Mouse (Mus musculus) heart, embryonic 15.5 days (tissue): ENCODE measurements around the gene Apol8. TPM values are rescaled to one million over a fixed set of nuclear protein-coding genes. Genes with fewer than 3 reads are reported as not detected.
"Not testable (repeated sequence)": the region's sequence is repeated elsewhere in the genome, so short reads cannot be mapped to it uniquely, and the experiment has no call there.

Source experiments
- ATAC-seq: fragments of 200-750 bp; cut with Nextera tagmentation; replicated peaks from 2 replicates; pipeline ENCODE4 v1.8.0; 2017; ENCODE audit warnings: low read depth, moderate TSS enrichment; ENCODE audit not compliant: insufficient number of reproducible peaks, insufficient read depth, low FRiP score
- H3K27ac ChIP-seq: fragments of 300-500 bp; sonication (generic); 2 replicates; pipeline ENCODE4 v1.5.1; 2015; ENCODE audit warnings: mild to moderate bottlenecking, inconsistent platforms
- H3K27me3 ChIP-seq: fragments of 300-500 bp; sonication (generic); 2 replicates; pipeline ENCODE4 v1.6.1; 2015; ENCODE audit warnings: inconsistent platforms
- H3K36me3 ChIP-seq: fragments of 300-500 bp; sonication (generic); 2 replicates; pipeline ENCODE4 v1.6.1; 2015; ENCODE audit warnings: mild to moderate bottlenecking, inconsistent platforms
- H3K4me1 ChIP-seq: fragments of 300-500 bp; sonication (generic); replicated peaks from 2 replicates; pipeline ENCODE4 v1.6.1; 2015; ENCODE audit warnings: inconsistent platforms
- H3K4me2 ChIP-seq: fragments of 300-500 bp; sonication (generic); 2 replicates; pipeline ENCODE4 v1.6.1; 2015; ENCODE audit warnings: inconsistent platforms, mild to moderate bottlenecking, moderate library complexity
- H3K4me3 ChIP-seq: fragments of 300-500 bp; sonication (generic); 2 replicates; pipeline ENCODE4 v1.5.1; 2015; ENCODE audit warnings: mild to moderate bottlenecking, inconsistent platforms
- H3K9ac ChIP-seq: fragments of 300-500 bp; sonication (generic); 2 replicates; pipeline ENCODE4 v1.6.1; 2015; ENCODE audit warnings: mild to moderate bottlenecking, inconsistent platforms
- H3K9me3 ChIP-seq: fragments of 300-500 bp; sonication (generic); replicated peaks from 2 replicates; pipeline ENCODE4 v1.6.1; 2016; ENCODE audit warnings: inconsistent platforms
- WGBS: fragments of 180-500 bp; shearing (Covaris S2); methylation state at CpG from one replicate; pipeline ENCODE4 v1.1.7; 2015; ENCODE audit warnings: mixed read lengths; 5-methylcytosine and 5-hydroxymethylcytosine counted together
- polyA plus RNA-seq: library from polyadenylated mRNA; unstranded; fragments of >200 nt; fragmentation: Nextera tagmentation; extraction: Ambion mirVana; gene quantifications from 2 replicates; pipeline ENCODE4 v1.2.1, GENCODE M21; 2015

Apol8 gene
- polyA plus RNA-seq, 1 experiment from 2014 or later, result not detected

GRCm38 (mm10) chr15:77749717-77750116 is 7.1 kb downstream of the Apol8 start:
- no peak overlapping the region for H3K27ac ChIP-seq
- H3K4me2 ChIP-seq, result no peak overlapping the region
- H3K4me3 ChIP-seq, result no peak overlapping the region
- ATAC-seq, result no peak
- H3K9ac ChIP-seq, result no peak overlapping the region
- H3K9me3 ChIP-seq, result no peaks in the 10 kb centered on the region
- no peaks in the 10 kb centered on the region for H3K27me3 ChIP-seq
- WGBS, result 91% methylated on average over 10 of the region's 10 CpGs
- no peaks in the 10 kb centered on the region for H3K4me1 ChIP-seq
- no peaks in the 10 kb centered on the region for H3K36me3 ChIP-seq

GRCm38 (mm10) chr15:77748414-77748813 is 8.4 kb downstream of the Apol8 start:
- WGBS, result 49% methylated on average over 3 of the region's 3 CpGs

GRCm38 (mm10) chr15:77746326-77746725 is 10.5 kb downstream of the Apol8 start:
- ATAC-seq, result no peak
- Histone ChIP-seq H3K4me1 (no peaks in the 10 kb centered on the region), H3K4me2 (no peak overlapping the region), H3K27me3 (no peaks in the 10 kb centered on the region), H3K9me3 (no peaks in the 10 kb centered on the region), H3K36me3 (no peaks in the 10 kb centered on the region), H3K4me3 (no peak overlapping the region), H3K27ac (no peak overlapping the region), H3K9ac (no peak overlapping the region)
- WGBS, result 93% methylated on average over 1 of the region's 1 CpGs

More at GRCm38 (mm10) chr15:77748414-77748813, 8.4 kb downstream of the Apol8 start:
- H3K4me1 ChIP-seq, result no peaks in the 10 kb centered on the region
- no peak overlapping the region for H3K4me3 ChIP-seq
- H3K27ac ChIP-seq, result no peak overlapping the region
- no peaks in the 10 kb centered on the region for H3K9me3 ChIP-seq
- H3K4me2 ChIP-seq, result no peak overlapping the region
- ATAC-seq, result no peak
- H3K36me3 ChIP-seq, result no peaks in the 10 kb centered on the region
- H3K9ac ChIP-seq, result no peak overlapping the region
- H3K27me3 ChIP-seq, result no peaks in the 10 kb centered on the region

GRCm38 (mm10) chr15:77745081-77745480 is 11.7 kb downstream of the Apol8 start:
- Histone ChIP-seq H3K9ac (no peak overlapping the region), H3K36me3 (no peaks in the 10 kb centered on the region), H3K9me3 (no peaks in the 10 kb centered on the region), H3K4me2 (no peak overlapping the region), H3K27ac (no peak overlapping the region), H3K27me3 (no peaks in the 10 kb centered on the region), H3K4me1 (no peaks in the 10 kb centered on the region), H3K4me3 (no peak overlapping the region)
- no peak for ATAC-seq

DNA sequence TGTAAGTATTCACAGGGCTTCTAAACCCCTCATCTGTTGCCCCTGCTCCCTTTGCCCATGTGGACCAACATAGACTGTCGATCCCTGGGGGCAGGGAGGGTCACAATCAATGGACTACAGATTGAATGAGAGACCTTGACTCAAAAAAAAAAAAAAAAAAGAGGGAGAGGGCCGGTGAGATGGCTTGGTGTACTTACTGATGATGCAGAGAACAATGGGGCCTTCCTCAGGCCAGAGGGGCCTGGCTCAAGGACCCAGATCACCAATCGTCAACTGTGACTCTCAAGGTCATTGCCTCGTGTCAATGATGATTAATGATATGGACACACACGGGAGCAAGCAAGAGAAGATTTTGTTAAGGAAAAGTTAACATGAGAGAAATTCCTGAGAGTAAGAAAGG is 12.2 kb downstream of the Apol8 start:
- Histone ChIP-seq H3K27ac (no peak overlapping the region), H3K4me1 (no peaks in the 10 kb centered on the region), H3K9me3 (no peaks in the 10 kb centered on the region), H3K9ac (no peak overlapping the region), H3K27me3 (no peaks in the 10 kb centered on the region), H3K4me3 (no peak overlapping the region), H3K36me3 (no peaks in the 10 kb centered on the region), H3K4me2 (no peak overlapping the region)
- no peak for ATAC-seq
- 36% methylated on average over 5 of the region's 5 CpGs for WGBS

- WGBS, result 72% methylated on average over 6 of the region's 6 CpGs
- not testable (repeated sequence) for ATAC-seq, H3K4me1 ChIP-seq
Measured at GRCm38 (mm10) chr15:77741556-77741955, 15.2 kb downstream of the Apol8 start.

GRCm38 (mm10) chr15:77740511-77741297 is 16.1 kb downstream of the Apol8 start:
- Histone ChIP-seq H3K27me3 (peaks cover 5% of the 10 kb centered on the region; the same call in 1 of the 2 replicates), H3K4me2 (no peak overlapping the region), H3K9me3 (no peaks in the 10 kb centered on the region), H3K36me3 (no peaks in the 10 kb centered on the region), H3K9ac (no peak overlapping the region), H3K27ac (no peak overlapping the region), H3K4me1 (no peaks in the 10 kb centered on the region), H3K4me3 (no peak overlapping the region)
- WGBS, result 73% methylated on average over 9 of the region's 9 CpGs
- ATAC-seq, result no peak

More at GRCm38 (mm10) chr15:77741556-77741955, 15.2 kb downstream of the Apol8 start:
- not testable (repeated sequence) for H3K4me3 ChIP-seq, H3K9ac ChIP-seq, H3K36me3 ChIP-seq, H3K9me3 ChIP-seq, H3K4me2 ChIP-seq, H3K27me3 ChIP-seq, H3K27ac ChIP-seq

DNA sequence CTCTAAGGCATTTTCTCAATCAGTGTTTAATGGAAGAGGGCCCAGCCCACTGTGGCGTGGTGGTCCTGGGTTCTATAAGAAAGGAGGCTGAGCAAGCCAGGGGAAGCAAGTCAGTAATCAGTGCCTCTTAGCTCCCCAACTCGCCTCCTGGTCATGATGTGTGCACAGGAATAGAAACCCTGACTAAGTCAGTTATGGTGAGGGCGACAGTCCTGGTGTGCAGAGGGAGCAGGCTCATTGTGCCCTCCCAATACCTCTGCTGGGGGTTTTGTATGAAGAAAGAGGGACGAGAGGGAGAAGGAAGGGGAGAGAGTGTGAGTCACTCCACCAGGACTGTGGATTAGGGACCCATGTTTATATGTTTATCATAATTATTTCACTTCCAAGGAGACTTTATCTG is 22.9 kb downstream of the Apol8 start:
- not testable (repeated sequence) for H3K9me3 ChIP-seq, H3K4me2 ChIP-seq, ATAC-seq, H3K9ac ChIP-seq, H3K36me3 ChIP-seq, H3K27me3 ChIP-seq, H3K4me3 ChIP-seq, H3K27ac ChIP-seq
- H3K4me1 ChIP-seq, result peaks cover 11% of the 10 kb centered on the region
- 29% methylated on average over 4 of the region's 4 CpGs for WGBS

- not testable (repeated sequence) for H3K9ac ChIP-seq, H3K27me3 ChIP-seq, H3K9me3 ChIP-seq, H3K36me3 ChIP-seq, H3K4me2 ChIP-seq, H3K27ac ChIP-seq, H3K4me3 ChIP-seq
- WGBS, result 36% methylated on average over 8 of the region's 8 CpGs
- 0 out of 2 replicates have a peak, but pooled peaks have one; percentile 19 for ATAC-seq
- peaks cover 11% of the 10 kb centered on the region for H3K4me1 ChIP-seq
Measured at GRCm38 (mm10) chr15:77733380-77733779, 23.4 kb downstream of the Apol8 start.

DNA sequence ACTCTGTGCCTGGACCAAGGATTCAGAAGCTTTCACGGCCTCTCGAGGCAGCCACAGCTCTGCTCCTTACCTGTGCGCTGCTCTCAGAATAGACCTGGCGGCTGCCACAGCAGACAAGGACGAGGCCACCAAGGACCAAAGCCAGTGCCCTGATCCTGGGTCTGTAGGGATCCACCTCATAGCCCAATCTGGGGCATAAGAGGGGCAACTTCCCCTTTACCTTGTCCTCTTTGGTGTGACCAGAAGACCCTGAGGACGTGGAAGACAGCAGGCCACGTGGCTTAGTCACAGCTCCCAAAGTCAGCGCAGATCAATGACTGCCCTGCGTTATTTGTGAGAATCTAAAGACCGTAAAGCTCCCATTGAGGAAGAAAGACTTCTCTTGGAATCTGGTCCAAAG is 24.0 kb downstream of the Apol8 start:
- H3K27me3 ChIP-seq, H3K27ac ChIP-seq, H3K4me2 ChIP-seq, H3K9ac ChIP-seq, H3K36me3 ChIP-seq, H3K9me3 ChIP-seq, H3K4me3 ChIP-seq, ATAC-seq: not testable (repeated sequence)
- WGBS, result 76% methylated on average over 10 of the region's 10 CpGs
- peaks cover 11% of the 10 kb centered on the region for H3K4me1 ChIP-seq

GRCm38 (mm10) chr15:77731605-77732004 is 25.2 kb downstream of the Apol8 start:
- H3K27ac ChIP-seq, result no peak overlapping the region
- no peaks in the 10 kb centered on the region for H3K9me3 ChIP-seq
- H3K27me3 ChIP-seq, result no peaks in the 10 kb centered on the region
- H3K4me2 ChIP-seq, result no peak overlapping the region
- 89% methylated on average over 5 of the region's 5 CpGs for WGBS
- H3K36me3 ChIP-seq, result no peaks in the 10 kb centered on the region
- H3K4me1 ChIP-seq, result peaks cover 11% of the 10 kb centered on the region
- H3K4me3 ChIP-seq, result no peak overlapping the region
- no peak overlapping the region for H3K9ac ChIP-seq
- ATAC-seq, result no peak

GRCm38 (mm10) chr15:77728739-77729138 is 28.1 kb downstream of the Apol8 start, which contains the start of gene Apol9b:
TSS of gene Apol9b (plus strand) at chr15:77729039.
- not testable (repeated sequence) for H3K4me1 ChIP-seq, H3K4me3 ChIP-seq, H3K36me3 ChIP-seq, H3K9me3 ChIP-seq, H3K4me2 ChIP-seq, H3K27me3 ChIP-seq, H3K9ac ChIP-seq, H3K27ac ChIP-seq, ATAC-seq
- WGBS, result 91% methylated on average over 2 of the region's 4 CpGs
